Mouse (Mus musculus): ENCODE measurements around the gene Gm8720.
"Not testable (repeated sequence)": the region's sequence is repeated elsewhere in the genome, so short reads cannot be mapped to it uniquely, and the experiment has no call there.

Gm8720 gene

GRCm38 (mm10) chr7:23067356-23067755 lies at the start of gene Gm8720:
Gene Gm8720, minus strand, starts transcription at chr7:23067456.
- not testable (repeated sequence) for DNase-seq (ENCODE audit: low spot score in 2 of 2)

- DNase-seq (ENCODE audit: low spot score in 2 of 2): not testable (repeated sequence)
These were observed 12.0 kb downstream of the Gm8720 start, which contains the start of gene Vmn1r163 for GRCm38 (mm10) chr7:23055240-23055639. Gene Vmn1r163, plus strand, starts transcription at chr7:23055540.

GRCm38 (mm10) chr7:23019823-23020222 lies 47.4 kb downstream of the Gm8720 start, which contains the start of gene Gm4216:
Gene Gm4216, minus strand, starts transcription at chr7:23019923.
- not testable (repeated sequence) for DNase-seq (ENCODE audit: low spot score in 2 of 2)

All from urinary bladder, adult 18-20 months (tissue).